Mouse (Mus musculus): Measurements from ENCODE around the gene Tmem147. TPM values are rescaled to one million over a fixed set of nuclear protein-coding genes. Genes with fewer than 3 reads are reported as not detected.

Tmem147 gene
- polyA plus RNA-seq, 1 experiment from 2014 or later = 221 TPM

DNA sequence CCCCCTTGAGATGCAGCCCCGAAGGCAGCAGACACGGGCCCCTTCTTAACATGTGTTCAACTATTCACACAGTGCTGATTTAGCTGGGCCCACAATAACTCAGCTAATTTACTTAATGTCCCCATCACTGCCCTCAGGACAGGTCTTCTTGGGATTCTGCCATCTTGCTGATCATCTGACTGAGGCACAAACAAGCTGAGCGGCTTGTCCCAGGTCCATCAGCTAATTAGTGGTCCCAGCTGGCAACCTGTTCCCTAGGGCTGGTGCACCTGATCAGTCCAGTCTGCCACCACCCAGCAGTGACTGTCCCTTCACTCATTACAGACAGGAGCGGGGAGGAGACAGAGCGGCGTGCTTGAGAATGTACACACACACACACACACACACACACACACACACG is 8.1 kb downstream of the Tmem147 start:
- no peak overlapping the region for H3K4me3 ChIP-seq (ENCODE audit: low read depth, low read length)
- WGBS = 80% methylated on average over 7 of the region's 7 CpGs
- H3K9me3 ChIP-seq (ENCODE audit: control insufficient read depth, low read length) = no peaks in the 10 kb centered on the region
- no peaks in the 10 kb centered on the region for H3K27me3 ChIP-seq (ENCODE audit: control insufficient read depth, insufficient read depth, low read length)
- H3K36me3 ChIP-seq (ENCODE audit: control insufficient read depth, insufficient read depth, low read length) = no peaks in the 10 kb centered on the region
- no peak overlapping the region for H3K9ac ChIP-seq (ENCODE audit: low read length)
- TF ChIP-seq CTCF (IDR thresholded peaks at IDR 0.05; ENCODE audit: low read depth) = no peak
- no peak for TF ChIP-seq EP300 (optimal IDR thresholded peaks at IDR 0.05)
- ATAC-seq (ENCODE audit: low FRiP score, low TSS enrichment) (no peak), DNase-seq (ENCODE audit: low spot score) (no peak)
- no peak overlapping the region for H3K27ac ChIP-seq (replicated peaks)
- no peaks in the 10 kb centered on the region for H3K4me1 ChIP-seq (replicated peaks; ENCODE audit: control insufficient read depth, insufficient read depth)
- no peak overlapping the region for H3K4me2 ChIP-seq (replicated peaks; ENCODE audit: low read depth)

DNA sequence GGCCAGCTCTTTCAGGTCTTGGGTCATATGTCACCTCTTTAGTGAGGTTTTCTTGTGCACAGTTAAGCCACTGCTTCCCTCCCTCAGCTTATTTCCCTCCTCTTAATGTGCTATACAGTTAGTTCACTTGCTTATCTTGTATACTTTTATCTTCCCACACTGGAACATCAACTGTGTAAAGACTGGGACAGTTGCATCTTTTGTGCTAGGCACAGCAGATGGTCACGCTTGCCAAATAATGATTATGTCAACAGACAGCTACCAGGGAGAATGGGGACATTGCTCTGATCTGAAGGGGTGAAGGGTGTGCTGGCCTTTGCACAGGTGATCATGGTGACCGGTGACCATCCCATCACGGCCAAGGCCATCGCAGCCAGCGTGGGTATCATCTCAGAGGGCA is 9.7 kb downstream of the Tmem147 start:
- Histone ChIP-seq H3K27ac (replicated peaks) (no peak overlapping the region), H3K9me3 (ENCODE audit: control insufficient read depth, low read length) (no peaks in the 10 kb centered on the region), H3K27me3 (ENCODE audit: control insufficient read depth, insufficient read depth, low read length) (no peaks in the 10 kb centered on the region), H3K4me2 (replicated peaks; ENCODE audit: low read depth) (no peak overlapping the region), H3K36me3 (ENCODE audit: control insufficient read depth, insufficient read depth, low read length) (no peaks in the 10 kb centered on the region), H3K4me3 (ENCODE audit: low read depth, low read length) (no peak overlapping the region), H3K4me1 (replicated peaks; ENCODE audit: control insufficient read depth, insufficient read depth) (no peaks in the 10 kb centered on the region), H3K9ac (ENCODE audit: low read length) (no peak overlapping the region)
- no peak for TF ChIP-seq EP300 (optimal IDR thresholded peaks at IDR 0.05)
- ATAC-seq (ENCODE audit: low FRiP score, low TSS enrichment) (no peak), DNase-seq (ENCODE audit: low spot score) (no peak)
- 86% methylated on average over 5 of the region's 5 CpGs for WGBS

DNA sequence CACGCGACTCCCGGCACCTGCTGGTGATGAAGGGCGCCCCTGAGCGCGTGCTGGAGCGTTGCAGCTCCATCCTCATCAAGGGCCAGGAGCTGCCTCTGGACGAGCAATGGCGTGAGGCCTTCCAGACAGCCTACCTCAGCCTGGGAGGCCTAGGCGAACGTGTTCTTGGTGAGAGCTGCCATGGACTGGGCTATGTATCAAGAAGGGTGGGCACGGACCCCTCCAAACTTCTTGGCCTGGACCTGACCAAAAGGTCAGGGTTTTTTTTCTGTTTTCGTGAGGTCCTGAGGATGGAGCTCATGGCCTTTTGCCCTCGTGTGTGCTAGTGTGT is 11.7 kb downstream of the Tmem147 start:
- Histone ChIP-seq H3K9me3 (ENCODE audit: control insufficient read depth, low read length) (no peaks in the 10 kb centered on the region), H3K27ac (replicated peaks) (no peak overlapping the region), H3K36me3 (ENCODE audit: control insufficient read depth, insufficient read depth, low read length) (no peaks in the 10 kb centered on the region), H3K4me2 (replicated peaks; ENCODE audit: low read depth) (peak overlapping the region; percentile 51), H3K9ac (ENCODE audit: low read length) (no peak overlapping the region), H3K27me3 (ENCODE audit: control insufficient read depth, insufficient read depth, low read length) (no peaks in the 10 kb centered on the region), H3K4me1 (replicated peaks; ENCODE audit: control insufficient read depth, insufficient read depth) (no peaks in the 10 kb centered on the region), H3K4me3 (ENCODE audit: low read depth, low read length) (peak overlapping the region; percentile 19)
- WGBS = 15% methylated on average over 14 of the region's 14 CpGs
- TF ChIP-seq EP300 (optimal IDR thresholded peaks at IDR 0.05) = no peak
- TF ChIP-seq CTCF (IDR thresholded peaks at IDR 0.05; ENCODE audit: low read depth) = peak; percentile 43
- ATAC-seq (ENCODE audit: low FRiP score, low TSS enrichment) = no peak; the same call in 1 of the 2 replicates
- no peak for DNase-seq (ENCODE audit: low spot score)

DNA sequence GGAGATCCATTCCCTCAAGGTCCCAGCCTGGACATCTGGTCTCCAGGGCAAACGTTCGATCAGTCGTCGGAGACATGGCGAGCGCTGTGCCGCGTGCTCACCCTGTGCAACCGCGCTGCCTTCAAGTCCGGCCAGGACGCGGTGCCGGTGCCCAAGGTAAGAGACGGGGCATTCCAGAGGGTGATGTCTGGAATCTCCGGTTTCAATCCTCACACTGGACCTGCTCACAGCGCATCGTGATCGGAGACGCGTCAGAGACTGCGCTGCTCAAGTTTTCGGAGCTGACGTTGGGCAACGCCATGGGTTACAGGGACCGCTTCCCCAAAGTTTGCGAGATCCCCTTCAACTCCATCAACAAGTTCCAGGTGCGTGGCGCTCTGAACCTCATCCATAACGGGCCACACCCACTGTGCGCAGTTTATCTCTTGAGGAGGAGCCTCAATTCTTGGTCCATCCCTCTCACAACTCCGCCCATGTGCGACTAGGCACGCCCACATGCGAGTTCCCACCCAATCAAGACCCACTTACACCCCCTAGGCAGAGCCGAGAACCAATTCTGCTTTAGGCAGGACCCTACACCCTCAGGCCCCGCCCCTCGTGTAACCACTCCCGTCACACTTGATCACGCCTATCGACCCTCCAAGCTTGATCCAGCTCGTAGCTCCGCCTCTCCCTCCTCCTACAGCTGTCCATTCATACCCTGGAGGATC is 12.2 kb downstream of the Tmem147 start:
- 2% methylated on average over 43 of the region's 43 CpGs for WGBS
- H3K9ac ChIP-seq (ENCODE audit: low read length) = no peak overlapping the region
- H3K36me3 ChIP-seq (ENCODE audit: control insufficient read depth, insufficient read depth, low read length) = no peaks in the 10 kb centered on the region
- ATAC-seq (ENCODE audit: low FRiP score, low TSS enrichment) (peak; percentile 90), DNase-seq (ENCODE audit: low spot score) (peak; percentile 90)
- TF ChIP-seq EP300 (optimal IDR thresholded peaks at IDR 0.05) (no peak), CTCF (IDR thresholded peaks at IDR 0.05; ENCODE audit: low read depth) (no peak)
- no peaks in the 10 kb centered on the region for H3K27me3 ChIP-seq (ENCODE audit: control insufficient read depth, insufficient read depth, low read length)
- H3K4me1 ChIP-seq (replicated peaks; ENCODE audit: control insufficient read depth, insufficient read depth) = no peaks in the 10 kb centered on the region
- H3K9me3 ChIP-seq (ENCODE audit: control insufficient read depth, low read length) = no peaks in the 10 kb centered on the region
- H3K27ac ChIP-seq (replicated peaks) = no peak overlapping the region
- H3K4me3 ChIP-seq (ENCODE audit: low read depth, low read length) = peak overlapping the region; percentile 19
- H3K4me2 ChIP-seq (replicated peaks; ENCODE audit: low read depth) = peak overlapping the region; percentile 51

DNA sequence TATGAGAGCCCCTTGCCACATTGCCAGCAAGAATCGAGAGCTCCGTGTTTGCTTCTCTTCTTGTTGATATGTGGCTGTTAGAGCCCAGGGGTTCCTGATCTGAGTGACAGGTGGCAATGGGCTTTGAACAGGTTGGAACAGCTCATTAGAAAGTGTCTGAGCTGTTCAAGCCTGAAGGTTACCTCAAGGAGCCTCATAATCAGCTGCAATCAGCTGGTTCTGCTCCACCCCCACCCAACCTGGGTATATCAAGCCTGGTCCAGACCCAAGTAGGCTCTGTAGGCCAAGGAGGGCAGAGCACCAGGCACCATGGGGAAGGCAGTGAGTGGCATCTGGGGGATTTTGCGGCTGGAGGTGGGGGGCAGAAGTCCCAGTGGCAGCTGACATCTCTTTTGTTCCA is 17.4 kb downstream of the Tmem147 start, which contains the start of gene Atp4a:
Gene Atp4a (plus strand): TSS at position 268 of the 400 bp plus-strand sequence.
- TF ChIP-seq EP300 (optimal IDR thresholded peaks at IDR 0.05) (no peak), CTCF (IDR thresholded peaks at IDR 0.05; ENCODE audit: low read depth) (no peak)
- ATAC-seq (ENCODE audit: low FRiP score, low TSS enrichment) = no peak

DNA sequence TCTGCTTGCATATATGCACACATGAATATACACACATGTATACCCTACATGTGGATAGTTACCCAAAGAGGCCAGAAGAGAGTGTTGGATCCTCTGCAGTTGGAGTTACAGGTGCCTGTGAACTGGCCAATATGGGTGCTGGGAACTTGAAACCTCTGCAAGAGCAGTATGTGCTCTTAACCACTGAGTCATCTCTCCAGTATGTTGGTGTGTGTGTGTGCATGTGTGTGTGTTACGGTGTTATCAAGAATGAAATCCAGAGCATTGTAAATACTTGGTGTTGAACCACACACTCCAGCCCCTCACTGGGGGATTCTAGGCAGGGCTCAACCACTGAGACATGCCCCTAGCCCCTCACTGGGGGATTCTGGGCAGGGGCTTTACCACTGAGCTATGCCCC is 21.9 kb downstream of the Tmem147 start:
- no peak for TF ChIP-seq EP300 (optimal IDR thresholded peaks at IDR 0.05)
- TF ChIP-seq CTCF (IDR thresholded peaks at IDR 0.05; ENCODE audit: low read depth) = no peak

More for the DNA sequence above, 17.4 kb downstream of the Tmem147 start, which contains the start of gene Atp4a:
- no peaks in the 10 kb centered on the region for H3K36me3 ChIP-seq (ENCODE audit: control insufficient read depth, insufficient read depth, low read length)
- DNase-seq (ENCODE audit: low spot score) = no peak
- 81% methylated on average over 3 of the region's 3 CpGs for WGBS
- no peak within 1 kb of the TSS for H3K27ac ChIP-seq (replicated peaks)
- no peak within 1 kb of the TSS for H3K9ac ChIP-seq (ENCODE audit: low read length)
- H3K4me2 ChIP-seq (replicated peaks; ENCODE audit: low read depth) = no peak within 1 kb of the TSS
- no peak within 1 kb of the TSS for H3K4me3 ChIP-seq (ENCODE audit: low read depth, low read length)
- no peaks in the 10 kb centered on the region for H3K9me3 ChIP-seq (ENCODE audit: control insufficient read depth, low read length)
- no peaks in the 10 kb centered on the region for H3K4me1 ChIP-seq (replicated peaks; ENCODE audit: control insufficient read depth, insufficient read depth)
- no peaks in the 10 kb centered on the region for H3K27me3 ChIP-seq (ENCODE audit: control insufficient read depth, insufficient read depth, low read length)

More for the DNA sequence above, 21.9 kb downstream of the Tmem147 start:
- no peak overlapping the region for H3K4me2 ChIP-seq (replicated peaks; ENCODE audit: low read depth)
- H3K27ac ChIP-seq (replicated peaks) = no peak overlapping the region; the same call in 1 of the 2 replicates
- DNase-seq (ENCODE audit: low spot score) = peak; percentile 50
- H3K4me1 ChIP-seq (replicated peaks; ENCODE audit: control insufficient read depth, insufficient read depth) = no peaks in the 10 kb centered on the region
- H3K4me3 ChIP-seq (ENCODE audit: low read depth, low read length) = no peak overlapping the region
- no peaks in the 10 kb centered on the region for H3K36me3 ChIP-seq (ENCODE audit: control insufficient read depth, insufficient read depth, low read length)
- 47% methylated on average over 1 of the region's 1 CpGs for WGBS
- no peaks in the 10 kb centered on the region for H3K27me3 ChIP-seq (ENCODE audit: control insufficient read depth, insufficient read depth, low read length)
- no peaks in the 10 kb centered on the region for H3K9me3 ChIP-seq (ENCODE audit: control insufficient read depth, low read length)
- H3K9ac ChIP-seq (ENCODE audit: low read length) = no peak overlapping the region
- ATAC-seq (ENCODE audit: low FRiP score, low TSS enrichment) = peak; percentile 28; the same call in 1 of the 2 replicates

Data from stomach, postnatal 0 days (tissue).